Mouse (Mus musculus): ENCODE results near the gene Gm9913. TPM values are rescaled to one million over a fixed set of nuclear protein-coding genes. Genes with fewer than 3 reads are reported as not detected.

Gene Gm9913
- polyA plus RNA-seq, 1 experiment: not detected

DNA sequence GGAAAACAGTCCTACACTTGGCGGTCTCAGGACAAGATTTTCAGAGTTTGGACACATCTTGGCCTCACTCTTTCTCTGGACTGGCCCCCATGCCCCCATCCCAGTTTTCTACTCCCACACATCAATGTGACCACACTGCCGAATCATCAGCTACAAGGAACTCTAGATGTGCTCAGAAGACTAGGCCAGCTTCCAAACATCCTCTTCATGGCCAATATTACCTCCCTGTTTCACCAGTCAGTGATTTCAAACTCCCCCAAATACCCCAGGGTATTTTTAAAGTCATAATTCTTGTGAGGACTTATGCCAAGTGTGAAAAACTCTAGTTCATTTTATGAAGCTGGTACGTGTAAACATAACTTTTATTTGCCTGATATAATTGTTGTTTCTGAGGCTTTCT is 40.1 kb downstream of the Gm9913 start:
- no peaks in the 10 kb centered on the region for H3K4me1 ChIP-seq (ENCODE audit: control insufficient read depth, insufficient read depth, low read length)
- no peaks in the 10 kb centered on the region for H3K27me3 ChIP-seq (ENCODE audit: control insufficient read depth, insufficient read depth, low read length, poor library complexity, severe bottlenecking)
- H3K9ac ChIP-seq (ENCODE audit: low read depth, poor library complexity, severe bottlenecking): no peak overlapping the region
- no peak overlapping the region for H3K4me3 ChIP-seq (ENCODE audit: low read depth, low read length)
- H3K9me3 ChIP-seq (replicated peaks; ENCODE audit: control insufficient read depth, insufficient read depth, low read length, poor library complexity, severe bottlenecking): no peaks in the 10 kb centered on the region
- H3K27ac ChIP-seq (ENCODE audit: insufficient read depth, low read length): no peak overlapping the region
- TF ChIP-seq EP300 (IDR thresholded peaks at IDR 0.05; ENCODE audit: insufficient read depth, low read depth, low read length) (no peak), CTCF (IDR thresholded peaks at IDR 0.05; ENCODE audit: low read depth, low read length) (no peak), POLR2A (IDR thresholded peaks at IDR 0.05; ENCODE audit: insufficient read depth, low read length) (no peak)
- no peaks in the 10 kb centered on the region for H3K36me3 ChIP-seq (ENCODE audit: control insufficient read depth, insufficient read depth, low read length, poor library complexity, severe bottlenecking)

DNA sequence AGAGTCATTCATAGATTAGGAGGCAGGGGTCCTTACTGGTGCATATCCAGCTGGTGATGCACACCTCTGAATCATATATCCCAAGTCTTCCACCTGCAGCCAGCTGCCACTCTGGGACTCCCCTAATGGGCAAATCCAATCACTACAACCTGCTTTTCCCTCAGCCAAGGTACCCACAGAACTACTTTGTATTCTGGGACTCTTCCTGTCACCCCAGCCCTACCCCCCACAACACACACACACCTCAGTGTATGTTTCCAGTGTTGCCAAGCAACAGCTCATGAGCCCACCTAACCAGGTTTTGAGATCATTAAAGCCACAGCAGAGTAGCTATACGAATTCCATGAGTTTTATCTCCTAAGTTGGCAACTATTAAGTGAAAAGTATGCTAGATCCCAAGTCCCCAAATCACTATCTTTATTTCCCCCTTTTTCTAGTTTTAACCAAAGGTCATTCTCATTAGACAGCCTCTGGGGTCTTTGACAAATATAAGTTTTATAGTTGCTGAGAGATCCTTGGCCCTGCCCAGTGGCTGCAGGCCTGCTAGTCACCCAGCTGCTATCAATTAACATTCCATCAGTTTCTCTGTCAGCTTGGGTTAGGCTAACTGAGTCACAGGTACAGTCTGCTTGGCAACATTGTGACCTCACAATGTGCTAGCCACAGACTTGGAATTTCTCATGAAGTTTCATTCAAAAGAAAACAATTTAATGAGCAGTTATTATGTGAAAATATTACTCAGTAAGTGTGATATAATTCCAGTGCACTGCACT is 44.1 kb downstream of the Gm9913 start:
- no peak overlapping the region for H3K27ac ChIP-seq (ENCODE audit: insufficient read depth, low read length)
- TF ChIP-seq CTCF (IDR thresholded peaks at IDR 0.05; ENCODE audit: low read depth, low read length) (no peak), EP300 (IDR thresholded peaks at IDR 0.05; ENCODE audit: insufficient read depth, low read depth, low read length) (no peak), POLR2A (IDR thresholded peaks at IDR 0.05; ENCODE audit: insufficient read depth, low read length) (no peak)

DNA sequence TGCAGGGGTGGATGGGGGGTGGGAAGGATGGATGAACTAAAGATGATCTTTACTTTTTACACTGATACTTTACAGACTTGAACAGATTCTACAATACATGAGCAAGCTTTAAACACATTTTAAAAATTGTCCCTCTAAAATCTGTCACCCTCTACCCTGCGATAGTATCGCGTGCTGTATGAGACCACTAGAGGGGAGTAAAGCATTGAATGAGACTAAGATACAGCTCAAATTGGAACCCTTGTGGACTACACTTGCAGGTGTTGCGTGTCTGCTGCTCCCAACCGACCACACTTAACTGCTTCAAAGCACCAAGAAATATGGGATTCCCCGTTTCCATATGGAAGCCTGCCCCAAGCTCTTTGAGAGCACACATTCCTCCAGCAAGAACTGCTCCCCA is 50.9 kb downstream of the Gm9913 start:
- H3K27me3 ChIP-seq (ENCODE audit: control insufficient read depth, insufficient read depth, low read length, poor library complexity, severe bottlenecking): no peaks in the 10 kb centered on the region
- no peak overlapping the region for H3K27ac ChIP-seq (ENCODE audit: insufficient read depth, low read length)
- H3K4me3 ChIP-seq (ENCODE audit: low read depth, low read length): no peak overlapping the region
- no peaks in the 10 kb centered on the region for H3K9me3 ChIP-seq (replicated peaks; ENCODE audit: control insufficient read depth, insufficient read depth, low read length, poor library complexity, severe bottlenecking)
- H3K9ac ChIP-seq (ENCODE audit: low read depth, poor library complexity, severe bottlenecking): no peak overlapping the region
- no peaks in the 10 kb centered on the region for H3K4me1 ChIP-seq (ENCODE audit: control insufficient read depth, insufficient read depth, low read length)
- no peaks in the 10 kb centered on the region for H3K36me3 ChIP-seq (ENCODE audit: control insufficient read depth, insufficient read depth, low read length, poor library complexity, severe bottlenecking)
- TF ChIP-seq EP300 (IDR thresholded peaks at IDR 0.05; ENCODE audit: insufficient read depth, low read depth, low read length): no peak
- TF ChIP-seq CTCF (IDR thresholded peaks at IDR 0.05; ENCODE audit: low read depth, low read length): no peak
- TF ChIP-seq POLR2A (IDR thresholded peaks at IDR 0.05; ENCODE audit: insufficient read depth, low read length): no peak

More for the DNA sequence above, 44.1 kb downstream of the Gm9913 start:
- H3K36me3 ChIP-seq (ENCODE audit: control insufficient read depth, insufficient read depth, low read length, poor library complexity, severe bottlenecking): no peaks in the 10 kb centered on the region
- no peaks in the 10 kb centered on the region for H3K27me3 ChIP-seq (ENCODE audit: control insufficient read depth, insufficient read depth, low read length, poor library complexity, severe bottlenecking)
- no peaks in the 10 kb centered on the region for H3K4me1 ChIP-seq (ENCODE audit: control insufficient read depth, insufficient read depth, low read length)
- no peak overlapping the region for H3K9ac ChIP-seq (ENCODE audit: low read depth, poor library complexity, severe bottlenecking)
- H3K9me3 ChIP-seq (replicated peaks; ENCODE audit: control insufficient read depth, insufficient read depth, low read length, poor library complexity, severe bottlenecking): no peaks in the 10 kb centered on the region
- H3K4me3 ChIP-seq (ENCODE audit: low read depth, low read length): no peak overlapping the region

Other genes starting within 250 kb of the Gm9913 start
- 2.0 and 2.4 TPM in 2 replicates for gene Fbn1, start 2.9 kb downstream of the Gm9913 start, polyA plus RNA-seq (2011; ENCODE audit: insufficient read depth, insufficient read length, low read depth, missing spikeins)
- gene Cep152, start 120.0 kb downstream of the Gm9913 start, polyA plus RNA-seq (2011; ENCODE audit: insufficient read depth, insufficient read length, low read depth, missing spikeins): 9.2 and 9.7 TPM in 2 replicates
- gene Eid1, start 168.0 kb downstream of the Gm9913 start, polyA plus RNA-seq (2011; ENCODE audit: insufficient read depth, insufficient read length, low read depth, missing spikeins): 14.7 and 15.2 TPM in 2 replicates
- 0.32 and 0.42 TPM in 2 replicates for gene Shc4, start 219.1 kb downstream of the Gm9913 start, polyA plus RNA-seq (2011; ENCODE audit: insufficient read depth, insufficient read length, low read depth, missing spikeins)